Mouse (Mus musculus): ENCODE data around the gene Nfkb1.

The Nfkb1 gene

GRCm38 (mm10) chr3:135691191-135692131, at the start of gene Nfkb1:
TSS of gene Nfkb1 (minus strand) at chr3:135691547.
- DNase-seq, result peak; percentile 58

- DNase-seq, result no peak
Observed at GRCm38 (mm10) chr3:135740711-135741110, 49.4 kb upstream of the Nfkb1 start.

- no peak for DNase-seq
Observed at GRCm38 (mm10) chr3:135734736-135735135, 43.4 kb upstream of the Nfkb1 start.

- no peak for DNase-seq
Observed at GRCm38 (mm10) chr3:135732747-135733445, 41.5 kb upstream of the Nfkb1 start.

GRCm38 (mm10) chr3:135731292-135732047, 40.1 kb upstream of the Nfkb1 start:
- peak; percentile 96 for DNase-seq

- no peak for DNase-seq
Observed at GRCm38 (mm10) chr3:135730790-135731189, 39.4 kb upstream of the Nfkb1 start.

- no peak for DNase-seq
Observed at GRCm38 (mm10) chr3:135729575-135729974, 38.2 kb upstream of the Nfkb1 start.

GRCm38 (mm10) chr3:135728900-135729299, 37.6 kb upstream of the Nfkb1 start:
- DNase-seq, result no peak

GRCm38 (mm10) chr3:135727339-135727738, 36.0 kb upstream of the Nfkb1 start:
- no peak for DNase-seq

GRCm38 (mm10) chr3:135726521-135727275, 35.4 kb upstream of the Nfkb1 start:
- DNase-seq, result no peak

- DNase-seq, result no peak
Observed at GRCm38 (mm10) chr3:135726023-135726422, 34.7 kb upstream of the Nfkb1 start.

GRCm38 (mm10) chr3:135722104-135722503, 30.8 kb upstream of the Nfkb1 start:
- DNase-seq, result no peak

GRCm38 (mm10) chr3:135719969-135720368, 28.6 kb upstream of the Nfkb1 start:
- DNase-seq, result no peak

- no peak for DNase-seq
Observed at GRCm38 (mm10) chr3:135719179-135719532, 27.8 kb upstream of the Nfkb1 start.

- DNase-seq, result no peak
Observed at GRCm38 (mm10) chr3:135718323-135719178, 27.2 kb upstream of the Nfkb1 start.

GRCm38 (mm10) chr3:135713016-135713950, 21.9 kb upstream of the Nfkb1 start:
- no peak for DNase-seq

GRCm38 (mm10) chr3:135711613-135712012, 20.3 kb upstream of the Nfkb1 start:
- no peak for DNase-seq

- no peak for DNase-seq
Observed at GRCm38 (mm10) chr3:135711040-135711570, 19.8 kb upstream of the Nfkb1 start.

- DNase-seq, result no peak
Observed at GRCm38 (mm10) chr3:135703307-135703706, 12.0 kb upstream of the Nfkb1 start.

GRCm38 (mm10) chr3:135702658-135703057, 11.3 kb upstream of the Nfkb1 start:
- DNase-seq, result no peak

Data from right cerebral cortex, postnatal 4 days (tissue).